Mouse (Mus musculus) G1E (cell line): ENCODE results near the gene Cadps.

Experiments used
- CTCF ChIP-seq: IDR thresholded peaks from 2 replicates; pipeline ENCODE4 v1.5.1; 2012; ENCODE audit warnings: low read depth, low read length, inconsistent platforms, mixed read lengths
- GATA1 ChIP-seq: IDR thresholded peaks from 2 replicates; pipeline ENCODE4 v1.6.1; 2012; ENCODE audit warnings: borderline replicate concordance, low read length, inconsistent platforms, mixed read lengths
- POLR2AphosphoS5 ChIP-seq: IDR thresholded peaks from 2 replicates; pipeline ENCODE4 v1.6.1; 2012; ENCODE audit warnings: low read depth, low read length, inconsistent platforms; ENCODE audit not compliant: insufficient replicate concordance
- TAL1 ChIP-seq: conservative IDR thresholded peaks from 2 replicates; pipeline ENCODE4 v1.6.1; 2012; ENCODE audit warnings: low read depth, low read length, inconsistent platforms, mixed read lengths

GRCm38 (mm10) chr14:12391167-12391566 lies 431.7 kb downstream of the Cadps start:
- TF ChIP-seq POLR2AphosphoS5: no peak
- no peak for TF ChIP-seq CTCF
- TF ChIP-seq TAL1: no peak
- TF ChIP-seq GATA1: no peak
